Mouse (Mus musculus): Measurements from ENCODE around the gene Rab3ip. TPM values are rescaled to one million over a fixed set of nuclear protein-coding genes. Genes with fewer than 3 reads are reported as not detected.

The Rab3ip gene
- 10 to 100 TPM; 64.2 to 70.9 TPM for total RNA-seq (2021)
- long read RNA-seq, experiment 1, transcript Rab3ip-203 (11 exons, 1,844 nt) = minor isoform, 15 of 43 reads
- long read RNA-seq, experiment 1, transcript Rab3ip-201 (10 exons, 2,690 nt) = major isoform, 19 of 43 reads
- long read RNA-seq, experiment 1, partial matches to known transcripts = 1 of 43 reads
- long read RNA-seq, experiment 1, other reads (novel, unspliced or antisense) = 8 of 43 reads
- long read RNA-seq, experiment 2, transcript Rab3ip-201 (10 exons, 2,690 nt) = major isoform, 41 of 83 reads
- long read RNA-seq, experiment 2, transcript Rab3ip-203 (11 exons, 1,844 nt) = minor isoform, 16 of 83 reads
- long read RNA-seq, experiment 2, partial matches to known transcripts = 12 of 83 reads
- long read RNA-seq, experiment 2, other reads (novel, unspliced or antisense) = 14 of 83 reads

DNA sequence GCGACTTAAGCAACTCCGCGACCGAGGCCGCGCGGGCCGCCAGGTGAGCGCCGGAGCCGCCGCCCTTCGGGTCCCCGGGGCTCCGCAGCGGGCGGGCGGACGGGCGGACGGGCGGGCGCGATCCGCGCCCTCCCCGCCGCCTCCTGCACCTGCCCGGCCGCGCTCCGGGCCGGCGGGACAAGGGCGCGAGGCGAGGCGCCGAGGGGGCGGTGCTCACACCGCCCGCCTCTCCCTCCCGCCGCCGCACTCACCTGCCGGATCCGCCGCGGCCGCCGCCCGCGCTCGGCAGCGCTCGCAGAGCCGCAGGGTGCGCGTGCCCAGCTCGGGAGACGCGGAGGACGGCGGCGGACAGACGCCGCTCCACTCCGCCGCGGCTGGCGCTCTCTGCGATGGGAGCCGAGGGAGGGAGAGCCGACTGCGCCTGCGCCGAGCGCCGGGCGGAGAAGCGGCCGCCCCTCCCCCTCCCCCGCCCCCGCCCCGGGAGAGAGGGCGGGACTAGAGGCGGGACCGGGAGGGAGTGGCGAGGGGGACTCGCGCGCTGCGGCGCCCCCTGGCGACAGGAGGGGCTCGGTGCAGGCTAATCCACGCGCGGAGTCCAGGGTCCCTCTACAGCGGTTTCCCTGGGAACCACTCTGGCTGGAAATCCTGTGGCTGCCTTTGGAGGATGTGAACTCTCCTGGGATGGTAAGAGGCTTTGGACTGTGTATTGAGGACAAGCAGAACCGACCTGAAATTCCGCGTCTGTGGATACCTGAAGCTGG, at the start of gene Rab3ip:
Rab3ip (minus strand) TSS at position 761 of the 761 bp plus-strand sequence.
- peak; percentile 96 for TF ChIP-seq CTCF (conservative IDR thresholded peaks at IDR 0.05)
- Histone ChIP-seq H3K4me3 (peak within 1 kb of the TSS; percentile 81), H3K27ac (peak within 1 kb of the TSS; percentile 87)
- peak; percentile 88 to 95 for DNase-seq (ENCODE audit: low spot score in 2 of 2)

GRCm38 (mm10) chr10:116998716-116999455, 48.3 kb upstream of the Rab3ip start:
- no peak for DNase-seq (ENCODE audit: low spot score in 2 of 2)
- H3K27ac ChIP-seq = no peak overlapping the region
- no peak overlapping the region for H3K4me3 ChIP-seq
- no peak for TF ChIP-seq CTCF (conservative IDR thresholded peaks at IDR 0.05)

GRCm38 (mm10) chr10:116996236-116996600, 45.6 kb upstream of the Rab3ip start:
- no peak overlapping the region for H3K4me3 ChIP-seq
- no peak overlapping the region for H3K27ac ChIP-seq
- no peak for DNase-seq (ENCODE audit: low spot score in 2 of 2)
- no peak for TF ChIP-seq CTCF (conservative IDR thresholded peaks at IDR 0.05)

DNA sequence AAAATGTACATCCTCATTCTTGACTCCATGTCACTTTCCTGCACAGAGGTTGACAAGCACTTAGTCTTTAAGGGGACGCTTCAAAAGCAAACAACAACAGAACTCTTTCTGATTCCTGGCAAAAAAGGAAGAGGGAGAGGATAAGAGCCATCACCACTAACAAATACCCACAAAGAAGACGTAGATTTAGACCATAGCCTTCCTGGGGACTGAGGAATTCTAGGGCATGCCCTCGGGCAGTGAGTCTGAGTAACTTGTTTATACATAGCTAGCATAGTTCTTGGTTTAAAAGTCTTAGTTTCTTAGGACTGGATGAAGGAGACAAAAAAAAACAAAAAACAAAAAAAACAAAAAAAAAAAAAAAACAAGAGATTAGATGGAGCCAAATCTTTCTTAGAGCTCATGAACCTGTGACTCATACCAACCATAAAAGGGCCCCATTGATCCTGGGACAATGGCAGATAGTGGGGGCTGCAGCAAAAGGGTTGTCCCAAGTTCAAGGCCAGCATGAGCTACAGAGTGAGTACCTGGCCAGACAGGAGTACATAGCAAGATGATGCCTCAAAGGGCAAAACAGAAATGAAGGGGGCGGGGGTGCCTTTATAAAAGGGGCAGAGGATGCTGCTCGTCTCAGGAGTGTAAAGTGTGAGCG, 45.1 kb upstream of the Rab3ip start:
- TF ChIP-seq CTCF (conservative IDR thresholded peaks at IDR 0.05) = no peak
- H3K4me3 ChIP-seq = no peak overlapping the region
- DNase-seq (ENCODE audit: low spot score in 2 of 2) = no peak
- no peak overlapping the region for H3K27ac ChIP-seq

GRCm38 (mm10) chr10:116995162-116995561, 44.6 kb upstream of the Rab3ip start:
- Histone ChIP-seq H3K4me3 (no peak overlapping the region), H3K27ac (no peak overlapping the region)
- no peak for TF ChIP-seq CTCF (conservative IDR thresholded peaks at IDR 0.05)
- DNase-seq (ENCODE audit: low spot score in 2 of 2) = no peak

- TF ChIP-seq CTCF (conservative IDR thresholded peaks at IDR 0.05) = no peak
- no peak overlapping the region for H3K27ac ChIP-seq
Measured at GRCm38 (mm10) chr10:116993971-116994370, 43.4 kb upstream of the Rab3ip start.

GRCm38 (mm10) chr10:116986264-116987082, 35.9 kb upstream of the Rab3ip start, which contains the start of gene Best3:
TSS of gene Best3 (plus strand) at chr10:116986314.
- no peak for DNase-seq (ENCODE audit: low spot score in 2 of 2)
- TF ChIP-seq CTCF (conservative IDR thresholded peaks at IDR 0.05) = no peak
- H3K27ac ChIP-seq = peak within 1 kb of the TSS; percentile 90
- H3K4me3 ChIP-seq = peak within 1 kb of the TSS; percentile 34

More at GRCm38 (mm10) chr10:116993971-116994370, 43.4 kb upstream of the Rab3ip start:
- H3K4me3 ChIP-seq = no peak overlapping the region
- no peak for DNase-seq (ENCODE audit: low spot score in 2 of 2)

DNA sequence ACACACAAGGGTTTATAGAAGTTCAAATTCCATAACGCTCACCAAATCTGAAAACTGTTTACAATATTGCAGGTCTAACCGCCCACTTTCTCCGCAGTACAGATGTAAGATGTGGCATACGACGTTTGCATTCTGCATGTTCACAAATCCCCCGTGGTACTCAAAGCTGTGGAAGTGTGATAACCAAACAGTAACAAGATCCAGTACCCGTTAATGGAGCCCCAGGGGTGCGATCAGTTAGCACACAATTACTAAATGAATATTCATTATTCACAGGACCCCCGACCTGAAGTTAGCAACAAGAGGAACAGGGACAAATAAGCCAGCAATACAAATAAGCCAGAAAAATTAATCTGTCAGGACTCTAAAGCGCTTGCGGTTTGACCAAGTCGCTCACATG, 34.3 kb upstream of the Rab3ip start:
- no peak overlapping the region for H3K27ac ChIP-seq
- DNase-seq (ENCODE audit: low spot score in 2 of 2) = no peak
- no peak overlapping the region for H3K4me3 ChIP-seq
- no peak for TF ChIP-seq CTCF (conservative IDR thresholded peaks at IDR 0.05)

DNA sequence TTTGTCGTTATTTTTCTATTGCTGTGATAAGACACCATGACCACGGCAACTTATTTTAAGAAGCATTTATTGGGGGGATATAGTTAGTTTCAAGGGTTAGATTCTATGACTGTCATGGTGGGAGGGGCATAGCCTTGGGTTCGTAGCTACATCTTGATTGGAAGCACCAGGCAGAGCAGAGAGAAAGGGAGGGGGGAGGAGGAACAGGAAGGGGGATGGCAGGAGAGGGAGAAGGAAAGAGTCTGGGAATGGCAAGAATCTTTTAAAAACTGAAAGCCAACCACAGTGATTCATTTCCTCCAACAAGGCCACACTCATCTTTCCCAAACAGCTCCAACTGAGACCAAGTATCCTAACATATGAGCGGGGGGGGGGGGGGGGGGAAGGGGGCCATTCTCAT, 32.0 kb upstream of the Rab3ip start:
- no peak for DNase-seq (ENCODE audit: low spot score in 2 of 2)

GRCm38 (mm10) chr10:116980888-116981287, 30.3 kb upstream of the Rab3ip start:
- Histone ChIP-seq H3K27ac (no peak overlapping the region), H3K4me3 (no peak overlapping the region)
- TF ChIP-seq CTCF (conservative IDR thresholded peaks at IDR 0.05) = peak; percentile 71
- DNase-seq (ENCODE audit: low spot score in 2 of 2) = no peak

More for the DNA sequence above, 32.0 kb upstream of the Rab3ip start:
- no peak for TF ChIP-seq CTCF (conservative IDR thresholded peaks at IDR 0.05)
- Histone ChIP-seq H3K27ac (no peak overlapping the region), H3K4me3 (no peak overlapping the region)

- DNase-seq (ENCODE audit: low spot score in 2 of 2) = no peak
- Histone ChIP-seq H3K27ac (no peak overlapping the region), H3K4me3 (no peak overlapping the region)
- no peak for TF ChIP-seq CTCF (conservative IDR thresholded peaks at IDR 0.05)
Measured at GRCm38 (mm10) chr10:116980273-116980672, 29.7 kb upstream of the Rab3ip start.

DNA sequence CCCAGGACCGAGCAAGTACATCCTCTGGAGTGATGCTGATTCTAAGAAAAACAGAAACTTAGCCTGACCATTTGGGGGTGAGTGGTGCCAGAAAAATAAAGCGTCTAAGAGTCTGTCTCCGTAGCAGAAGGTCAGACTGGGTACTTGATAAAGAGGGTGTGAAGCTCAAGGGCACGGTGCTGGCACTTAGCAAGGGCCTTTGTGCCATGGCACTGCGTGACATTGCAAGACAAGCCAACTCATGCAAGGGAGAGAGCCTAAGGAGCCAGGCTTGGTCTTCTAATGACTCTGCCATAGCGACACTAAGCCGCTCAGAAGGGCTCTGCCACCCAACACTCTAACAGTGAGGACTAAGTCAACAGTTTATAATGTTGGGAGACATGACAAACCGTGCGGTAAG, 28.3 kb upstream of the Rab3ip start:
- DNase-seq (ENCODE audit: low spot score in 2 of 2) = no peak
- Histone ChIP-seq H3K4me3 (no peak overlapping the region), H3K27ac (no peak overlapping the region)
- no peak for TF ChIP-seq CTCF (conservative IDR thresholded peaks at IDR 0.05)
